Mouse (Mus musculus) bone marrow, adult 2 months (tissue): ENCODE results near the gene Agpat4.

ENCODE experiments used
- CTCF ChIP-seq: fragments of 200-500 bp; IDR thresholded peaks from 2 replicates; pipeline ENCODE4 v1.5.1; 2011; ENCODE audit warnings: low read length, control low read depth; ENCODE audit not compliant: control insufficient read depth, insufficient read depth
- POLR2A ChIP-seq: fragments of 200-500 bp; IDR thresholded peaks from 2 replicates; pipeline ENCODE4 v1.6.1; 2011; ENCODE audit warnings: low read depth, mild to moderate bottlenecking, control low read depth, low read length, borderline replicate concordance; ENCODE audit not compliant: control insufficient read depth

DNA sequence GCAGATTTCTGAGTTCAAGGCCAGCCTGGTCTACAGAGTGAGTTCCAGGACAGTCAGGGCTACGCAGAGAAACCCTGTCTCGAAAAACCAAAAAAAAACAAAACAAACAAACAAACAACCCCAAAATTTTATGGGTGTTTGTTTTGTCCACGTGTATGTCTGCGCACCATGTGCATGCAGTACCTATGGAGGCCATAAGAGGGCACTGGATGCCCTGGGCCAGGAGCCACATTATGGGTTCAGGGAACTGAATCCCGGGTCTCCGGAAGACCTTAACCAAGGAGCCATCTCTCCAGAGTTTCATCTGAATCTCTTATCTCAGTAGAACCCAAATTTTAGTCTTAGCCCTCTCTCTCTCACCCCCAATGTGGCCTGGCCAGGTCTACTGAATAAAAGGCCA is 14.7 kb upstream of the Agpat4 start:
- TF ChIP-seq POLR2A (no peak), CTCF (peak; percentile 79)
